Mouse (Mus musculus) liver, postnatal 0 days (tissue): ENCODE data around the gene Prep. TPM values are rescaled to one million over a fixed set of nuclear protein-coding genes. Genes with fewer than 3 reads are reported as not detected.
"Not testable (repeated sequence)": the region's sequence is repeated elsewhere in the genome, so short reads cannot be mapped to it uniquely, and the experiment has no call there.

Experiments
- ATAC-seq: fragments of 200-750 bp; cut with Nextera tagmentation; 2 replicates; pipeline ENCODE4 v1.8.0; 2017; ENCODE audit warnings: mild to moderate bottlenecking, moderate library complexity
- DNase-seq: peaks from one replicate; pipeline ENCODE4 v3.0.0-alpha.2; 2016
- H3K27ac ChIP-seq: fragments of 300-500 bp; sonication (generic); 2 replicates; pipeline ENCODE4 v1.5.1; 2014; ENCODE audit warnings: antibody characterized with exemption, moderate library complexity, mild to moderate bottlenecking, low read depth
- H3K27me3 ChIP-seq: fragments of 300-500 bp; sonication (generic); 2 replicates; pipeline ENCODE4 v1.6.1; 2014; ENCODE audit warnings: low read length, control low read depth, mixed read lengths; ENCODE audit not compliant: insufficient read depth
- H3K36me3 ChIP-seq: fragments of 300-500 bp; sonication (generic); replicated peaks from 2 replicates; pipeline ENCODE4 v1.6.1; 2014; ENCODE audit warnings: mild to moderate bottlenecking, control low read depth, low read length, moderate library complexity, mixed read lengths; ENCODE audit not compliant: insufficient read depth
- H3K4me1 ChIP-seq: fragments of 300-500 bp; sonication (generic); 2 replicates; pipeline ENCODE4 v1.6.1; 2014; ENCODE audit warnings: antibody characterized with exemption, mild to moderate bottlenecking, control low read depth; ENCODE audit not compliant: insufficient read depth
- H3K4me2 ChIP-seq: fragments of 300-500 bp; sonication (generic); 2 replicates; pipeline ENCODE4 v1.6.1; 2014; ENCODE audit warnings: low read depth, mild to moderate bottlenecking, low read length, moderate library complexity, mixed read lengths
- H3K4me3 ChIP-seq: fragments of 300-500 bp; sonication (generic); 2 replicates; pipeline ENCODE4 v1.5.1; 2014; ENCODE audit warnings: low read depth, low read length
- H3K9ac ChIP-seq: fragments of 300-500 bp; sonication (generic); replicated peaks from 2 replicates; pipeline ENCODE4 v1.6.1; 2014; ENCODE audit warnings: mild to moderate bottlenecking, moderate library complexity
- H3K9me3 ChIP-seq: fragments of 300-500 bp; sonication (generic); 2 replicates; pipeline ENCODE4 v1.6.1; 2016; ENCODE audit warnings: mild to moderate bottlenecking, control low read depth, low read length, mixed read lengths
- CTCF ChIP-seq: sonication (generic); IDR thresholded peaks from 2 replicates; pipeline ENCODE4 v1.5.1; 2016; ENCODE audit warnings: antibody characterized with exemption, low read depth
- EP300 ChIP-seq: IDR thresholded peaks from 2 replicates; pipeline ENCODE4 v1.6.1; 2016; ENCODE audit warnings: antibody characterized with exemption, low read depth, mild to moderate bottlenecking
- WGBS: fragments of 180-500 bp; shearing (Covaris S2); extraction: QIAGEN DNeasy Blood & Tissue Kit; methylation state at CpG from one replicate; pipeline ENCODE4 v1.1.7; 2014; ENCODE audit not compliant: insufficient replicate concordance; 5-methylcytosine and 5-hydroxymethylcytosine counted together
- polyA plus RNA-seq: library from polyadenylated mRNA; unstranded; fragments of >200 nt; fragmentation: Nextera tagmentation; extraction: Ambion mirVana; gene quantifications from 2 replicates; pipeline ENCODE4 v1.2.1, GENCODE M21; 2015

Prep gene
- polyA plus RNA-seq, 1 experiment from 2014 or later, result 7.1 TPM

- 0 out of 2 replicates have a peak, but pooled peaks cover 4% of the 10 kb centered on the region for H3K36me3 ChIP-seq
- H3K27me3 ChIP-seq, result no peaks in the 10 kb centered on the region
- H3K9me3 ChIP-seq, result no peaks in the 10 kb centered on the region
- no peak overlapping the region for H3K4me2 ChIP-seq
- H3K27ac ChIP-seq, result no peak overlapping the region
- TF ChIP-seq CTCF, result no peak
- TF ChIP-seq EP300, result no peak
- 64% methylated on average over 5 of the region's 5 CpGs for WGBS
- DNase-seq (no peak), ATAC-seq (no peak)
- no peaks in the 10 kb centered on the region for H3K4me1 ChIP-seq
- no peak overlapping the region for H3K9ac ChIP-seq
- H3K4me3 ChIP-seq, result no peak overlapping the region
Observed at GRCm38 (mm10) chr10:45079756-45080155, 12.8 kb downstream of the Prep start.

GRCm38 (mm10) chr10:45080490-45080889, 13.5 kb downstream of the Prep start:
- TF ChIP-seq CTCF (no peak), EP300 (no peak)
- DNase-seq, result no peak
- Histone ChIP-seq H3K4me3 (no peak overlapping the region), H3K9me3 (no peaks in the 10 kb centered on the region), H3K36me3 (0 out of 2 replicates have a peak, but pooled peaks cover 4% of the 10 kb centered on the region), H3K4me2 (no peak overlapping the region), H3K9ac (no peak overlapping the region), H3K4me1 (no peaks in the 10 kb centered on the region), H3K27ac (no peak overlapping the region), H3K27me3 (no peaks in the 10 kb centered on the region)
- no peak for ATAC-seq
- 53% methylated on average over 6 of the region's 6 CpGs for WGBS

GRCm38 (mm10) chr10:45082730-45083129, 15.7 kb downstream of the Prep start:
- H3K27me3 ChIP-seq, result no peaks in the 10 kb centered on the region
- ATAC-seq (no peak), DNase-seq (no peak)
- H3K4me1 ChIP-seq, result no peaks in the 10 kb centered on the region
- TF ChIP-seq CTCF (peak; percentile 51), EP300 (no peak)
- no peak overlapping the region for H3K4me2 ChIP-seq
- no peak overlapping the region for H3K4me3 ChIP-seq
- H3K9me3 ChIP-seq, result no peaks in the 10 kb centered on the region
- no peak overlapping the region for H3K27ac ChIP-seq
- no peak overlapping the region for H3K9ac ChIP-seq
- 0 out of 2 replicates have a peak, but pooled peaks cover 4% of the 10 kb centered on the region for H3K36me3 ChIP-seq
- 59% methylated on average over 2 of the region's 2 CpGs for WGBS

GRCm38 (mm10) chr10:45084002-45084401, 17.0 kb downstream of the Prep start:
- H3K9me3 ChIP-seq, H3K4me3 ChIP-seq, H3K27ac ChIP-seq, H3K4me2 ChIP-seq, DNase-seq, H3K27me3 ChIP-seq, H3K9ac ChIP-seq, ATAC-seq, H3K36me3 ChIP-seq, H3K4me1 ChIP-seq: not testable (repeated sequence)
- WGBS, result 77% methylated on average over 7 of the region's 7 CpGs

- Histone ChIP-seq H3K27ac (no peak overlapping the region), H3K36me3 (0 out of 2 replicates have a peak, but pooled peaks cover 7% of the 10 kb centered on the region), H3K9me3 (no peaks in the 10 kb centered on the region), H3K9ac (no peak overlapping the region), H3K4me2 (no peak overlapping the region), H3K4me1 (no peaks in the 10 kb centered on the region), H3K4me3 (no peak overlapping the region), H3K27me3 (no peaks in the 10 kb centered on the region)
- no peak for DNase-seq
- WGBS, result 58% methylated on average over 3 of the region's 3 CpGs
- no peak for ATAC-seq
- TF ChIP-seq CTCF (no peak), EP300 (no peak)
Observed at GRCm38 (mm10) chr10:45084471-45084870, 17.5 kb downstream of the Prep start.

- TF ChIP-seq CTCF (no peak), EP300 (no peak)
- ATAC-seq, result no peak
- Histone ChIP-seq H3K4me1 (no peaks in the 10 kb centered on the region), H3K36me3 (0 out of 2 replicates have a peak, but pooled peaks cover 3% of the 10 kb centered on the region), H3K27me3 (no peaks in the 10 kb centered on the region), H3K4me3 (no peak overlapping the region), H3K4me2 (no peak overlapping the region), H3K27ac (no peak overlapping the region), H3K9me3 (no peaks in the 10 kb centered on the region), H3K9ac (no peak overlapping the region)
- WGBS, result 64% methylated on average over 2 of the region's 2 CpGs
- DNase-seq, result no peak
Observed at GRCm38 (mm10) chr10:45085315-45085714, 18.3 kb downstream of the Prep start.

GRCm38 (mm10) chr10:45086637-45087036, 19.6 kb downstream of the Prep start:
- 54% methylated on average over 5 of the region's 5 CpGs for WGBS
- no peaks in the 10 kb centered on the region for H3K4me1 ChIP-seq
- no peaks in the 10 kb centered on the region for H3K27me3 ChIP-seq
- no peak overlapping the region for H3K27ac ChIP-seq
- no peak overlapping the region for H3K9ac ChIP-seq
- DNase-seq (peak; percentile 56), ATAC-seq (no peak)
- H3K36me3 ChIP-seq, result peaks cover 3% of the 10 kb centered on the region; the same call in 1 of the 2 replicates
- TF ChIP-seq EP300 (no peak), CTCF (peak; percentile 66)
- H3K4me2 ChIP-seq, result no peak overlapping the region
- H3K4me3 ChIP-seq, result no peak overlapping the region
- no peaks in the 10 kb centered on the region for H3K9me3 ChIP-seq
